Mouse (Mus musculus): ENCODE measurements around the gene Egln1.

Egln1 gene

GRCm38 (mm10) chr8:124949209-124950068 is at the start of gene Egln1:
TSS of gene Egln1 (minus strand) at chr8:124949324.
- peak; percentile 81 for DNase-seq (ENCODE audit: low spot score)

GRCm38 (mm10) chr8:124995776-124996175 is 46.7 kb upstream of the Egln1 start:
- no peak for DNase-seq (ENCODE audit: low spot score)

- no peak for DNase-seq (ENCODE audit: low spot score)
Measured at GRCm38 (mm10) chr8:124991668-124991926, 42.5 kb upstream of the Egln1 start.

- DNase-seq (ENCODE audit: low spot score), result peak; percentile 11
Measured at GRCm38 (mm10) chr8:124990923-124991667, 42.0 kb upstream of the Egln1 start.

DNA sequence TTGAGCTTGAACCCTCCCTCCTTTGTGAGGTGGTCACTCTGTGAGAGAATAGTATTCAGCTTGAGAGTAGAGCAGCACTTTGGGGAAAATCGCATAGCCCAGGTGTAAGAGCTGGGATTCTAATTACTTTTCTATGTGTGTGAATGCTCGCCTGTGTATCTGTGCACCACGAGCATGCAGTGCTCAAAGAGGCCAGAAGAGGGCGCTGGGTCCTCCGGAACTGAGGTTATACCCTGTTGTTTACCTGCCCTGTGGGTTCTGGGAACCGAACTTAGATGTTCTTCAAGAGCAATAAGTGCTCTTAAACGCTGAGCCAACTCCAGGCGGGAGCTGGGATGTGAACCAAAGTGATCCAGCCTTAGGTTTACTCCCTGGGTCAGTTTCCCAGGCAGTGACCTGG is 31.7 kb upstream of the Egln1 start:
- DNase-seq (ENCODE audit: low spot score), result no peak

- no peak for DNase-seq (ENCODE audit: low spot score)
Measured at GRCm38 (mm10) chr8:124980036-124980435, 30.9 kb upstream of the Egln1 start.

GRCm38 (mm10) chr8:124978026-124978425 is 28.9 kb upstream of the Egln1 start:
- DNase-seq (ENCODE audit: low spot score), result no peak

GRCm38 (mm10) chr8:124976211-124976610 is 27.1 kb upstream of the Egln1 start:
- no peak for DNase-seq (ENCODE audit: low spot score)

- DNase-seq (ENCODE audit: low spot score), result no peak
Measured at GRCm38 (mm10) chr8:124974254-124974653, 25.1 kb upstream of the Egln1 start.

GRCm38 (mm10) chr8:124973221-124973620 is 24.1 kb upstream of the Egln1 start:
- DNase-seq (ENCODE audit: low spot score), result peak; percentile 77

GRCm38 (mm10) chr8:124970312-124970933 is 21.3 kb upstream of the Egln1 start:
- DNase-seq (ENCODE audit: low spot score), result no peak

GRCm38 (mm10) chr8:124964966-124965365 is 15.8 kb upstream of the Egln1 start:
- peak; percentile 29 for DNase-seq (ENCODE audit: low spot score)

GRCm38 (mm10) chr8:124963246-124963645 is 14.1 kb upstream of the Egln1 start:
- no peak for DNase-seq (ENCODE audit: low spot score)

DNA sequence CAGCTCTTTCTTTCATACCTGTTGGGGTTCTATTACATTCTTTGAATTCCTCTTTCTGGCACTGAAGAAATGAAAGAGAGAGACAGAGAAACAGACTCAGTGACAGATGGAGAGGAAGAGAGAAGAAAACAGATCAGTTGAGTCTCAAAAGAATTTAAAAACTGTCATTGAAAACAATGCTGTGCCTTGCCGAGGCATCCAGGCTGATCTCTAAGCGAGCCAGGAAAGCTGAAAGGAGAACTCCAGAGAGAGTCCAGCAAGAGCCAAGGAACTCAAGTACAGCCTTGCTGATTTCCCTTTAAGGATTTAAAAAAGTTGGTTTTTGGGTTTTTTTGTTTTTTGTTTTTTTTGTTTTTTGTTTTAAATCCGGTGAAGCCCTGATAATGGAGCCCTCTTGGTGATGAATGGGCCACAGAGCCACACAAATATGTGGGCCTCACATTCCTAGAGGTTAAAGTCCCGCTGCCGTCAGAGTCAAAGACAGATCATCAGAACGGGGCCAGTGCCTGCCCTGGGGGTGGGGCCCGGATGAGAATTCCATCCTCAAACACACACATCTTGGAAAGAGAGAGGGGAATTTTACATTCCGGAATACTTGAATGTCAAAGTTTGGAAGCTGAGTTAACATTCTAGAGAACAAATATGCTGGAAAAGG is 11.2 kb upstream of the Egln1 start:
- peak; percentile 66 for DNase-seq (ENCODE audit: low spot score)

DNA sequence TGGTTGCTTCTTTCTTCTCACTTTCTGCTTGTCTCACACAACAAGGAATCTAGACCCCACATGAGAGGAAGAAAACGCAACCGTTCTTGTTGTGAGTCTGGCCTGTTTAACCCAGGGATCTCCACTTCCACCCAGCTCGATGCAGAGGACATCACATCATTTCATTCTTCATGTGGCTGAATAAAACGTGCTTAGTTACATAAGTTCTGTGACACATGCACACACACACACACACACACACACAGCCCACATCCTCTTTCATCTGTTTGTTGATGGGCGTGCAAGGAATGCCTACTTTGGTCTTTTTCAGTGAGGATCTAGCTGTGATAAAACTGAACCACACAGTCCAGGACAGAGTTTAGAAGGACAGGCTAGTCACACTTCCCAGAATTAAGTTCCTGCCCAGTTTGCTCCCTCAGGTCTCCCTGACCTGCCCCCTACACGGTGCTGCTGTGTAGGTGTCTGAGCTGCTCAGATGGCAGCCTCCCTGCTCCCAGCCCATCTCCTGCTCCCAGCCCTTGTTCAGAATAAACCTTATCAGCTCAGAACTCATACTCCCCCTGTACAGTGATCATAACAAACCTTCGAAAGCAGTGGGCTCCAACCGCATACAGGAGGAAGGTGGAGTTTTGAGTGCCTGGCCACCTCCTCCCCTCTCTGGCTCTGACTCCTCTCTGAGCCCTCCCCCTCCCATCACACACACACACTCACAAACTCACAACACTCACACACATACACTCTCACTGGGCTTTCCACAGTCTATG is 10.5 kb upstream of the Egln1 start:
- DNase-seq (ENCODE audit: low spot score), result peak; percentile 36

GRCm38 (mm10) chr8:124954572-124955082 is 5.5 kb upstream of the Egln1 start:
- no peak for DNase-seq (ENCODE audit: low spot score)

DNA sequence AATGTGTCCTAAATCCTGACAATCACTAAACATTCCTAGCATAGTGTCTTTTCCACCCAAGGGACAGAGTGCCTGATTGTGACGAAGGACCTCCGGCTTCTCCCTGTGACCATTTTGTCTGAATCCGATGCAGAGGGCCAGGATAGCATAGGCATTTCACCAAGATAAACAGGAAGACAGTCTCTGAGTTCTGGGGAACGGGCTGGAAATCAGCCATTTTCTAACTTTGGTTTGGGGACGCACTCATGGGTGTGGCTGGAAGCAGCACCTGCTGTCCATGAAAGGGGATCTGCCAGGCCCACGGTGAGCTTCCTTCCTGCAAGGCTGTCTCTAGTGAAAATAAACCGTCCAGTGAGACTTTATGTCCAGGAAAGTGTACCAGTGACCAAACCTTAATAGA is 4.1 kb upstream of the Egln1 start:
- DNase-seq (ENCODE audit: low spot score), result no peak

DNA sequence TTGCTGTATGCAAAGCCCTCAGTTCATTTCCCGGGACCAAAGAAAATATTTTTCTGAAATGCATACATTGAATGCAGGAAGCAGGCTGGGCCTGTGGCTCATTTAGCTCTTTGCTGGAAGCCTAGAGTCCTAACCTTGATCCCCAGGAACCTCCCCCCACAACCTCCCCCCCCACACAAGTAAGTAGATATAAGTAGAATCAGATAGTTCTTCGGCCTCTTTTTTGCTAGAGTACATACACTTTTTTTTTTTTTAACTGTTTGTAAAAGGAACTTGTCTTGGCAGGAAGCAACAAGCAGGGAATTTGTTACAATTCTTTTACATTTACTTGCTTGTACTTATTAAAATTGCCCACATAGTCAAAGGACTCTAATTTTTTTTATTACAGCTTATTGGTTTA is 1.7 kb upstream of the Egln1 start:
- DNase-seq (ENCODE audit: low spot score), result no peak

DNA sequence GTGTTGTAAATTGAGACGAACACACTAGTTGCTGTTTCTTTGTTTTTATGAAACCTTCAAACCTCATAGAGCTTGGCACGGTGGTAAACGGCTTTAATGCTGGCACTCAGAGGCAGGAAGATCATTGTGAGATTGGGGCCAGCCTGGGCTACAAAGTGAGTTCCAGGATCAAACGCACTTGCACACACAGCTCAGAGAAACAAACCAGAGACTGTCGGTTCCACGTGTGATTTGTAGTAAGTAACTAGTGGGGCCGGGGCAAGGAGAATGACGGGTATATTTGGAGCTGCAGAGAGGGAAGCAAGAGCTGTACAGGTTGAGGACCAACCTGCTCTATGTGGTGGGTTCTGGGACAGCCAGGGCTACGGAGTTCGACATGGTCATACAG is 939 bp upstream of the Egln1 start:
- no peak for DNase-seq (ENCODE audit: low spot score)

DNA sequence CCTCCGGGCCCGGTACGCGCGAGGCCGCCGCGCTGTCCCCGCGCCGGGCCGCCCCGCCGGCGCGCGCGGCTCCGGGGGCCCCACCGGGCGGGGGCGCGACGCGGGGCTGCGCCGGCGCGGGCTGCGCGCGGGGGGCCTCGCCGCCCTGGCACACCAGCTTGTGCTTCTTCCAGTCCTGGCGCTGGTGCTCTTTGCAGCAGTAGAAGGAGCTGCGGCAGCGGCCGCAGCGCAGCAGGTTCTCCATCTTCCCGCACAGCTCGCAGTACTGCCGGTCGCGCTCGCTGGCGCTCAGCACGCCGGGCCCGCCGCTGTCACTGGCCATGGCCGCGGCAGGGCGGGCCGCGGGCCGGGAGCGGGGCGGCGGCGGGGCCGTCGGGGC is 402 bp downstream of the Egln1 start:
- DNase-seq (ENCODE audit: low spot score), result peak; percentile 25

DNA sequence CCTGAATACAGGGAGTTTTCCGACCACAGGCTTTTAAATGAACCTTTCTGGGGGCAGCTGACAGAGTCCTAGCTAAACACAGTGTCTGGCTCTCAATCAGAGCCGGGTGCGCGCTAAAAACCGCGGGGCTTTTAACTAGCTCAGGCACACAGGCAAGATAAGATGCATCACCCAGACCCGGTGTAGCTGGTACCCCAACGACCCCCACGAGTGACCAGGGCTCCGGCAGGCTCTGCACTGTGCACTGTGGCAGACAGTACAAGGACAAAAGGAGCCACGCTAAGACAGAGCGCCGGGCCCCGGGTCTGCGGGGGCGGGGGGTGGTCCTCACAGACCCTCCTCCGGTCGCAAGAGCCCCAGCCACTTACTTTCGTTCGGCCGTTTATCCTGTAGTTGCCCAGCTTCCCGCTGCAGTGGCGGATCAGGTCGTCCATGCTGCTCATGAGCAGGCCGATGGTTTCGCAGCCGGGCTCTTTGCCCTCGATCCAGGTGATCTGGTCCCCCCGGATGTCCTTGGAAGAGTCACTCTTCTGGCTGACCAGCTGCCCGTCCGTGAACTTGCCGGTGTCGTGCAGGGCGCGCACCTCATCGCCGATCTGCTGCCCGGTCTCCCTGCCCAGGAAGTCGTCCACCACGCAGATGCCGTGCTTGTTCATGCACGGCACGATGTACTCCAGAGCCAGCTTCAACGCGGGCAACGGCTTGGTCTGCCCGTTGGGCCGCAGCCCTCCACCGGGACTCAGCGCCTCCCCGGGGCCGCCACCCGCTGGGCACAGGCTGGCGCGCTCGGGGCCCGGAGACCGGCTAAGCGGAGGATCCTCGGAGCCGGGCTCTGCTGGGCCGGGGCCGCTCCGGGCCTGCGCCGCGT is 1.0 kb downstream of the Egln1 start:
- DNase-seq (ENCODE audit: low spot score), result peak; percentile 56

All from yolk sac, embryonic 10.5 days (tissue).